ENCODE assay signal across 9 mouse cellular contexts in the genomic region with DNA sequence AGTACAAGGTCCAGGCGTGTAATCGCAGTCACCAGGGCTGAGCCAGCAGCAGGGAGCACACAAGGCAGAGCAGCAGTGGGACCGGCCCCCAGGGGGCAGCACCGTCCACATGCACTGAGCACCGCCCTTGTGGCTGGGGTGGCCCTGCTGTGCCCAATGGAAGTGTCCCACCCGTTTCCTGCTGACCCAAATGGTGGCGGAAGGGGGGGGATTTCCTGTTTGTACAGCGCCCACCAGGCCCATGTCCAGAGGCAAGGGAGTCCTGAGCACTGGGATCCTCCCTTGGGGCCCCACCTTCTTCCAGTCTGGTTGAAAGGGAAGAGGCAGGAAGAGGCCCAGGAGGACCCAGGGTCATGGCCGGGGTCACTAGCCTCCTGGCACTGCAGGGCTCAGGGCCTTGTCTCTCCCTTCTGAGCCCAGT. TPM values are rescaled to one million over a fixed set of nuclear protein-coding genes. Genes with fewer than 3 reads are reported as not detected.
DNase-seq lines count a peak whose midpoint lies in the region; ATAC-seq and TF ChIP-seq lines count a peak whose summit lies in the region.
"Had no signal": no experiment of that assay in that cellular context is flagged by ENCODE, and none has a peak within 500 bp of the region (broad histone marks: within the 10 kb centered on the region; RNA-seq: fewer than 3 reads in every experiment).

No protein-coding gene starts in this region.

- H3K27me3 ChIP-seq in thymus, adult 2 months (ENCODE audit: control insufficient read depth, insufficient read depth, low read length): no peaks in the 10 kb centered on the region
- H3K27me3 ChIP-seq in hindbrain, postnatal 0 days (ENCODE audit: insufficient read depth, low read length): no peaks in the 10 kb centered on the region
- peaks cover 24% of the 10 kb centered on the region for H3K27me3 ChIP-seq in liver, embryonic 11.5 days (replicated peaks; ENCODE audit: control insufficient read depth, insufficient read depth, low read length)

- no peak overlapping the region for H3K4me3 ChIP-seq in thymus, adult 2 months (ENCODE audit: control insufficient read depth, insufficient read depth, low read length)
- H3K4me3 ChIP-seq in hindbrain, postnatal 0 days (ENCODE audit: low read length): no peak overlapping the region
- H3K4me3 ChIP-seq in liver, embryonic 11.5 days (ENCODE audit: low read depth, low read length): peak overlapping the region; percentile 21; the same call in 1 of the 2 replicates
- H3K4me3 ChIP-seq: erythroblast, embryonic 14.5 days had no signal

- H3K27ac ChIP-seq in thymus, adult 2 months (ENCODE audit: control insufficient read depth, insufficient read depth, low read length): no peak overlapping the region
- H3K27ac ChIP-seq in hindbrain, postnatal 0 days: peak overlapping the region; percentile 11; the same call in 1 of the 2 replicates
- peak overlapping the region; percentile 75 for H3K27ac ChIP-seq in liver, embryonic 11.5 days (ENCODE audit: low read depth, low read length)

- no peak for ATAC-seq in hindbrain, postnatal 0 days
- ATAC-seq in liver, embryonic 11.5 days (replicated peaks; ENCODE audit: low FRiP score): peak; percentile 76

- no peak for TF ChIP-seq POLR2A in thymus, adult 2 months (IDR thresholded peaks at IDR 0.05; ENCODE audit: control insufficient read depth, extremely low read depth, insufficient read depth, low read length, poor library complexity)

- DNase-seq in thymus, adult 2 months: peak; percentile 69
- DNase-seq in thymus, adult 18-20 months: no peak
- DNase-seq in cerebellum, adult 8-10 months: peak; percentile 65
- DNase-seq in gastrocnemius, adult 18-20 months (ENCODE audit: low spot score): peak; percentile 88
- DNase-seq in hindbrain, postnatal 0 days (ENCODE audit: low spot score): peak; percentile 74
- peak; percentile 85 for DNase-seq in liver, embryonic 11.5 days (ENCODE audit: low spot score)
- peak; percentile 83 for DNase-seq in naive thymus-derived CD4-positive, alpha-beta T cell, adult 2 months (ENCODE audit: low read depth)
- DNase-seq in thymus, postnatal 4 days: peak; percentile 87

- no peaks in the 10 kb centered on the region for H3K9me3 ChIP-seq in hindbrain, postnatal 0 days (ENCODE audit: low read length)
- no peaks in the 10 kb centered on the region for H3K9me3 ChIP-seq in liver, embryonic 11.5 days (ENCODE audit: control insufficient read depth, low read length)

- H3K9ac ChIP-seq in hindbrain, postnatal 0 days (replicated peaks; ENCODE audit: low read length): no peak overlapping the region
- 0 out of 2 replicates have a peak overlapping the region, but pooled peaks have one; percentile 35 for H3K9ac ChIP-seq in liver, embryonic 11.5 days (ENCODE audit: low read depth, low read length)

- TF ChIP-seq CTCF in thymus, adult 2 months (IDR thresholded peaks at IDR 0.05; ENCODE audit: borderline replicate concordance, control insufficient read depth, extremely low read depth, insufficient read depth, low read length, poor library complexity): peak; percentile 80; the same call in 1 of the 2 replicates
- TF ChIP-seq CTCF in hindbrain, postnatal 0 days (IDR thresholded peaks at IDR 0.05; ENCODE audit: low read depth): peak; percentile 82

- H3K4me2 ChIP-seq in hindbrain, postnatal 0 days (ENCODE audit: low read depth, low read length): no peak overlapping the region
- peak overlapping the region; percentile 48 for H3K4me2 ChIP-seq in liver, embryonic 11.5 days

- H3K4me1 ChIP-seq in thymus, adult 2 months (replicated peaks; ENCODE audit: control insufficient read depth, insufficient read depth, low read length): peaks cover 14% of the 10 kb centered on the region
- H3K4me1 ChIP-seq in hindbrain, postnatal 0 days (ENCODE audit: insufficient read depth, low read length): peaks cover 25% of the 10 kb centered on the region
- peaks cover 84% of the 10 kb centered on the region for H3K4me1 ChIP-seq in liver, embryonic 11.5 days (replicated peaks; ENCODE audit: control insufficient read depth, insufficient read depth, low read length)

- WGBS in thymus, adult 2 months: 38% methylated on average over 9 of the region's 9 CpGs
- WGBS in hindbrain, postnatal 0 days: 35% methylated on average over 9 of the region's 9 CpGs
- WGBS in liver, embryonic 11.5 days: 3% methylated on average over 9 of the region's 9 CpGs

- no peaks in the 10 kb centered on the region for H3K36me3 ChIP-seq in thymus, adult 2 months (ENCODE audit: control insufficient read depth, insufficient read depth, low read length)
- peaks cover 21% of the 10 kb centered on the region for H3K36me3 ChIP-seq in hindbrain, postnatal 0 days (ENCODE audit: insufficient read depth, low read length)
- H3K36me3 ChIP-seq in liver, embryonic 11.5 days (ENCODE audit: control insufficient read depth, insufficient read depth, low read length): no peaks in the 10 kb centered on the region; the same call in 1 of the 2 replicates

RNA-seq across cellular contexts. Expression of gene Smim24, which starts 16.0 kb away (rescaled TPM):
- 49.7 and 51.1 TPM in 2 replicates for polyA plus RNA-seq in thymus, adult 2 months (2012; rRNA removed)
- total RNA-seq in gastrocnemius, adult 18-20 months (2021): not detected
- 2.9 and 3.7 TPM in 2 replicates for total RNA-seq in hindbrain, postnatal 0 days (2014; rRNA removed)
- polyA plus RNA-seq in hindbrain, postnatal 0 days (2015; fragmentation: Nextera tagmentation; extraction: Ambion mirVana): 1.4 and 1.7 TPM in 2 replicates
- polyA plus RNA-seq in liver, embryonic 11.5 days (2014; fragmentation: Nextera tagmentation; extraction: Ambion mirVana): 3.8 and 4.5 TPM in 2 replicates
- polyA plus RNA-seq: erythroblast, embryonic 14.5 days had no signal

RNA-seq across cellular contexts. Expression of gene Gm48552, which starts 20.1 kb away (rescaled TPM):
- polyA plus RNA-seq in thymus, adult 2 months (2012; rRNA removed): 7.5 and 8.4 TPM in 2 replicates
- total RNA-seq in gastrocnemius, adult 18-20 months (2021): under 1 TPM in 1 of 2 experiments, not detected in 1; 0.34 TPM
- 7.5 TPM in 2 replicates for total RNA-seq in hindbrain, postnatal 0 days (2014; rRNA removed)
- 2.7 and 4.0 TPM in 2 replicates for polyA plus RNA-seq in hindbrain, postnatal 0 days (2015; fragmentation: Nextera tagmentation; extraction: Ambion mirVana)
- 0.62 and 0.67 TPM in 2 replicates for polyA plus RNA-seq in liver, embryonic 11.5 days (2014; fragmentation: Nextera tagmentation; extraction: Ambion mirVana)

RNA-seq across cellular contexts. Expression of gene Gm48551, which starts 24.6 kb away (rescaled TPM):
- polyA plus RNA-seq in thymus, adult 2 months (2012; rRNA removed): 4.1 and 5.3 TPM in 2 replicates
- under 1 TPM; 0.57 to 0.97 TPM for total RNA-seq in gastrocnemius, adult 18-20 months (2021)
- 2.1 and 3.3 TPM in 2 replicates for total RNA-seq in hindbrain, postnatal 0 days (2014; rRNA removed)
- 5.3 and 7.0 TPM in 2 replicates for polyA plus RNA-seq in hindbrain, postnatal 0 days (2015; fragmentation: Nextera tagmentation; extraction: Ambion mirVana)
- 1.3 and 1.9 TPM in 2 replicates for polyA plus RNA-seq in liver, embryonic 11.5 days (2014; fragmentation: Nextera tagmentation; extraction: Ambion mirVana)

RNA-seq across cellular contexts. Expression of gene Dohh, which starts 24.7 kb away (rescaled TPM):
- 119 and 123 TPM in 2 replicates for polyA plus RNA-seq in thymus, adult 2 months (2012; rRNA removed)
- 10 to 100 TPM; 41.1 to 44.1 TPM for total RNA-seq in gastrocnemius, adult 18-20 months (2021)
- 146 TPM in 2 replicates for total RNA-seq in hindbrain, postnatal 0 days (2014; rRNA removed)
- 111 and 114 TPM in 2 replicates for polyA plus RNA-seq in hindbrain, postnatal 0 days (2015; fragmentation: Nextera tagmentation; extraction: Ambion mirVana)
- 97.4 and 99.3 TPM in 2 replicates for polyA plus RNA-seq in liver, embryonic 11.5 days (2014; fragmentation: Nextera tagmentation; extraction: Ambion mirVana)

RNA-seq across cellular contexts. Expression of gene Fzr1, which starts 30.6 kb away (rescaled TPM):
- 181 and 201 TPM in 2 replicates for polyA plus RNA-seq in thymus, adult 2 months (2012; rRNA removed)
- total RNA-seq in gastrocnemius, adult 18-20 months (2021): 10 to 100 TPM; 15.3 to 15.4 TPM
- 106 and 118 TPM in 2 replicates for total RNA-seq in hindbrain, postnatal 0 days (2014; rRNA removed)
- 131 and 134 TPM in 2 replicates for polyA plus RNA-seq in hindbrain, postnatal 0 days (2015; fragmentation: Nextera tagmentation; extraction: Ambion mirVana)
- polyA plus RNA-seq in liver, embryonic 11.5 days (2014; fragmentation: Nextera tagmentation; extraction: Ambion mirVana): 74.0 and 75.9 TPM in 2 replicates

Comparison
In these comparisons a context has a peak if more than half of its experiments do, and no peak if none do; other contexts are left out.
1. DNase-seq: peak in thymus, adult 2 months (single experiment), cerebellum, adult 8-10 months (single experiment), gastrocnemius, adult 18-20 months (single experiment), hindbrain, postnatal 0 days (single experiment), liver, embryonic 11.5 days (single experiment), naive thymus-derived CD4-positive, alpha-beta T cell, adult 2 months (single experiment) and thymus, postnatal 4 days (single experiment); none in thymus, adult 18-20 months (0 of 2).